In genomic region chr3:37312370-37312941, GRCm38 (mm10) we compare ENCODE assay signal across 8 mouse cellular contexts. TPM values are rescaled to one million over a fixed set of nuclear protein-coding genes. Genes with fewer than 3 reads are reported as not detected.
DNase-seq lines count a peak whose midpoint lies in the region; ATAC-seq and TF ChIP-seq lines count a peak whose summit lies in the region.

Gene Bbs12, plus strand, starts transcription at chr3:37312554.
Gene Cetn4, minus strand, starts transcription at chr3:37312708.

- H3K4me1 ChIP-seq in E14TG2a.4 (replicated peaks; ENCODE audit: low read depth, low read length), result peaks cover 6% of the 10 kb centered on the region
- peaks cover 6% of the 10 kb centered on the region; the same call in 1 of the 2 replicates for H3K4me1 ChIP-seq in forebrain, embryonic 13.5 days
- H3K4me1 ChIP-seq in neural tube, embryonic 15.5 days, result peaks cover 11% of the 10 kb centered on the region

- no peaks in the 10 kb centered on the region for H3K9me3 ChIP-seq in E14TG2a.4 (ENCODE audit: low read length)
- H3K9me3 ChIP-seq in forebrain, embryonic 13.5 days (replicated peaks), result no peaks in the 10 kb centered on the region
- no peaks in the 10 kb centered on the region for H3K9me3 ChIP-seq in neural tube, embryonic 15.5 days (replicated peaks)

- peaks cover 2% of the 10 kb centered on the region; the same call in 1 of the 2 replicates for H3K27me3 ChIP-seq in E14TG2a.4 (ENCODE audit: insufficient read depth, low read length)
- no peaks in the 10 kb centered on the region for H3K27me3 ChIP-seq in forebrain, embryonic 13.5 days
- H3K27me3 ChIP-seq in neural tube, embryonic 15.5 days (replicated peaks), result no peaks in the 10 kb centered on the region

- H3K4me3 ChIP-seq in E14TG2a.4 (replicated peaks; ENCODE audit: low read length), result peak within 1 kb of the TSS; percentile 84
- H3K4me3 ChIP-seq in forebrain, embryonic 13.5 days, result peak within 1 kb of the TSS; percentile 66
- H3K4me3 ChIP-seq in neural tube, embryonic 15.5 days (replicated peaks), result peak within 1 kb of the TSS; percentile 60

- H3K36me3 ChIP-seq in E14TG2a.4 (ENCODE audit: insufficient read depth, low read length), result 0 out of 2 replicates have a peak, but pooled peaks cover 4% of the 10 kb centered on the region
- H3K36me3 ChIP-seq in forebrain, embryonic 13.5 days (ENCODE audit: poor library complexity, severe bottlenecking), result no peaks in the 10 kb centered on the region
- no peaks in the 10 kb centered on the region for H3K36me3 ChIP-seq in neural tube, embryonic 15.5 days

- peak; percentile 100 for ATAC-seq in forebrain, embryonic 13.5 days
- peak; percentile 100 for ATAC-seq in neural tube, embryonic 15.5 days (ENCODE audit: low FRiP score)

- peak; percentile 92 for DNase-seq in c-Kit-positive CD71-positive TER-119-positive erythroid progenitor cells, embryonic 14.5 days (ENCODE audit: low spot score)
- peak; percentile 97 to 99 for DNase-seq in heart, postnatal 14 days
- DNase-seq in layer of hippocampus, adult 11-12 months (ENCODE audit: low spot score), result peak; percentile 96
- peak; percentile 95 for DNase-seq in lung, adult 18-20 months
- peak; percentile 95 for DNase-seq in testis, postnatal 14 days (ENCODE audit: low spot score)

- peak within 1 kb of the TSS; percentile 49; the same call in 1 of the 2 replicates for H3K27ac ChIP-seq in forebrain, embryonic 13.5 days
- peak within 1 kb of the TSS; percentile 84 for H3K27ac ChIP-seq in neural tube, embryonic 15.5 days (replicated peaks)

- peak within 1 kb of the TSS; percentile 76 for H3K9ac ChIP-seq in forebrain, embryonic 13.5 days
- peak within 1 kb of the TSS; percentile 81 for H3K9ac ChIP-seq in neural tube, embryonic 15.5 days (replicated peaks)

- peak within 1 kb of the TSS; percentile 65 for H3K4me2 ChIP-seq in forebrain, embryonic 13.5 days
- H3K4me2 ChIP-seq in neural tube, embryonic 15.5 days, result peak within 1 kb of the TSS; percentile 77

- under 1% methylated on average over 54 of the region's 54 CpGs for WGBS in forebrain, embryonic 13.5 days
- under 1% methylated on average over 54 of the region's 54 CpGs for WGBS in neural tube, embryonic 15.5 days

- no peak for TF ChIP-seq CTCF in E14TG2a.4 (conservative IDR thresholded peaks at IDR 0.05; ENCODE audit: low read length)

- intact Hi-C loops in heart, postnatal 14 days (cut with DNase I), result no loop called here

RNA-seq across cellular contexts. Expression of gene Bbs12, which starts in this region (rescaled TPM):
- polyA plus RNA-seq in forebrain, embryonic 13.5 days (2015; fragmentation: Nextera tagmentation; extraction: Ambion mirVana), result 6.1 and 7.7 TPM in 2 replicates
- 1 to 10 TPM; 1.2 to 1.5 TPM for total RNA-seq in heart, postnatal 14 days (2021)
- polyA plus RNA-seq in neural tube, embryonic 15.5 days (2015; fragmentation: Nextera tagmentation; extraction: Ambion mirVana), result 4.4 and 4.7 TPM in 2 replicates

RNA-seq across cellular contexts. Expression of gene Cetn4, which starts in this region (rescaled TPM):
- polyA plus RNA-seq in forebrain, embryonic 13.5 days (2015; fragmentation: Nextera tagmentation; extraction: Ambion mirVana), result 2.9 and 3.4 TPM in 2 replicates
- total RNA-seq in heart, postnatal 14 days (2021), result under 1 TPM; 0.76 to 0.79 TPM
- 3.3 and 3.6 TPM in 2 replicates for polyA plus RNA-seq in neural tube, embryonic 15.5 days (2015; fragmentation: Nextera tagmentation; extraction: Ambion mirVana)

Comparison
In these comparisons a context has a peak if more than half of its experiments do, and no peak if none do; other contexts are left out.
1. Peak in every context shown above with its lines: DNase-seq, ATAC-seq, H3K4me3 ChIP-seq and H3K27ac ChIP-seq.